Mouse (Mus musculus) kidney, adult 11 months (tissue): Measurements from ENCODE around the gene Ntpcr.

Source experiments
- DNase-seq: peaks from one replicate; pipeline ENCODE4 v3.0.0; 2022

Ntpcr gene

DNA sequence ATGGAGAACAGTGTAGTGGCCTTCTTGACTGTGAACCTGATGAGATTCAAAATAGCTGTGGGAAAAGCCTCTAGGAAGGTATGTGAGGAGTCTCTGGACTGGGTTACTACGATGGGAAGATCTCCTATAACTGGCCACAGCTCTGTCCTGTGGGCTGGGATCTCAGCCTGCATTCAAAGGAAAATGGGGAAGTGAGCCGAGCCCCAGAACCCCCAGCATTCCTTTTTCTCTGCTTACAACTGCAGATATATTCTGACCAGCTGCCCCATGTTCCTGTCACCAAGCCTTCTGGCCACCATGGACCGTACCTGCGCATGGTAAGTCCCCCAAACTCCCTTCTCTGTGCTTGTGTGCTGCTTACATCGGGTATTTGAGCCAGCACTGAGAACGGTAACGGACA lies at the start of gene Ntpcr:
Ntpcr (plus strand) TSS at position 218 of the 400 bp plus-strand sequence.
- DNase-seq: no peak

- no peak for DNase-seq
These were observed 48.8 kb upstream of the Ntpcr start for GRCm38 (mm10) chr8:125680851-125681408.

GRCm38 (mm10) chr8:125685216-125685760 lies 44.5 kb upstream of the Ntpcr start:
- no peak for DNase-seq

DNA sequence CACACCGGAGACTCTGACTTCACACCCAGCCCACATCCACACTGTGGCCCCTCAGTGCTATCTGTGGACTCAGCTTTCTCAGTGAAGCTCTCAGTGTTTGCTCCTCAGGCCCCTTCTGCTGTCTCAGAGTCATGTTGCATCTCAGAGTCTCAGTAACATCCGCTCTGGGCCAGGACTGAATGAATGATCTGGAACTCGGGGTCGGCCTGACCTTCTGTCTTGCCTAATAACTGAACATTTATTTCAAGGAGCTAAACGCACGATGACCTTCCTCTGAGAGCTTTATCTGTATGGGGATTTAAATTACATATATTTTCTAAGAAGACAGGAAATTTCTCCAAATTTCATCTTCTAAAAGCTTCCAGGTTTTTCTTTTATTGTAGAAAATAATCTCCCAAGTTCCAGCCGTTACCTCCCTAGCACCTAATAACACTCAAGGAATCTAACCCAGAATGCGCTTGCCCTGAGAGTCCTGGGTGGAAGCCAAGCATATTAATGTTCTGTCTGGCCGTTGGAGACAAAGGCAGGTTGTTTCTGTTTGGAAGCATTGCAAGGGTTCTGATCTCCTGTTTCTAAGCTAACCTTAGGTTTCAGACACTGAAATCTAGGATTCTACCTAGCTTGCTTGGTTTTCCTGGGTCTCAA lies 43.4 kb upstream of the Ntpcr start:
- DNase-seq: peak; percentile 54

DNA sequence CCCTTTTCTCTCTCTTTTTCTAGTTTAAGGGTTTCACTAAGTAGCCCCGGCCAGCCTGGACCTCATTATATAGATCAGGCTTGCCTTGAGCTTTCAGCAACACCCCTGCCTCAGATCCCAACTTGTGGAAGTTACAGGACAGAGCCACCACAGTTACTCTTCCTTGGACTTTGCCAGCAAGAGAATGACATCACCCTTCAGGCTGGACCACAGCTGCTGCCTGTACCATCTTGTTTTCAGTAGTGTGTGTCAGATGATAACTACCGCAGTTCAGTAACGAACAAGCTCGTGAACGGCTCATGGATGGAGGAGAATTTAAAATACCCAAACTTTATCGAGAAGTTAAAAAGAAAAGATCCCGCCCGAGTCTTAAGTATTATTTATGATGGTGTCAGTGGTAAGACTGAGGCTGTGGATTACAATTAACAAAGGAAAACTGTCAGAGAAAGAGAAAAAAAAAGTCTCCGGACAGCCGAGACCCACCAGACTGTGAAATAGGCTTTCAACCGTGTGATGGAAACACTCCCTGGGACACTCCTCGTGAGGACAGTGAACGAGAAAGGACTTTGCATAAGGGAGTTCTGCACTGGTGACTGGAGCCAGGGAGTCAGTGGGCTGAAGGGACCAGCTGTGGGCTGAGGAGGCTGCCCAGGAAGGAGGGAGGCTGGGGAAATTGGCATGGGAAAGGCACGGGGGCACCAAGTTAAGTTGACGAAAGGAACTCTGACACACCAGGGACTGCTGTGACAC lies 39.4 kb upstream of the Ntpcr start:
- DNase-seq: no peak

GRCm38 (mm10) chr8:125690961-125691360 lies 38.8 kb upstream of the Ntpcr start:
- no peak for DNase-seq

GRCm38 (mm10) chr8:125692447-125692846 lies 37.3 kb upstream of the Ntpcr start:
- DNase-seq: no peak

DNA sequence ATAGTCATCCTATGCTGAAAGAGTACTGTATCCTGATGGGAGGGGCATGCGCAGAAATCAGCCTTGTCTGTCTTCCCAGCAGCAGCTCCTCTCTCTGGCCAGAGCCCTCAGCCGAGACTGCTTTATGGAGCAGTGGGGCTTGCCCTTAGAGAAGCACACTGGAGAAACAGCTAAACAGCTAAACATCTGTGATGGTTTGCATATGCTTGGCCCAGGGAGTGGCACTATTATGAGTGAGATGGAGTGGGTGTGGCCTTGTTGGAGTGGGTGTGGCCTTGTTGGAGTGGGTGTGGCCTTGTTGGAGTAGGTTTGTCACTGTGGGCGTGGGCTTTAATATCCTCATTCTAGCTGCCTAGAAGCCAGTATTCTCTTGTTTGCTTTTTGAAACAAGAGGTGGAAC lies 36.6 kb upstream of the Ntpcr start:
- DNase-seq: no peak

DNA sequence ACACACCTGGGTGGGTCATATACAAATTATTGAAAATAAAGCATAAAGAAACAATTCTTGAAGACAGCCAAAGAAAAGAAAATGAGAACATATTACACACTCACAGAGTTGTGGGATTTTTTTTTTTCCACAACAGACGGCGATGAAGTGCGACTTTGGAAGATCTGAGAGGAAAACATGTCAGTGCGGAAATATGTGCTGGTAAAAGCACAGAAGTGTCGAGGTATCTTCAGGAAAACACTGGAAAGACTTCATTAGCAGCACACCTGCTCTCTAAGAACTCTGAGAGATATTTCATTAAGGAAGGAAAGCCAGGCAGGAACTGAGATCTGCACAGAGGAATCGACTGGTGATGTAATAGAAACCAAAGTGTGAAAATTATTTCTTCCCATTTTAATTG lies 33.8 kb upstream of the Ntpcr start:
- DNase-seq: no peak

GRCm38 (mm10) chr8:125699391-125700025 lies 30.3 kb upstream of the Ntpcr start:
- no peak for DNase-seq

- DNase-seq: no peak
These were observed 29.4 kb upstream of the Ntpcr start for GRCm38 (mm10) chr8:125700407-125700806.

DNA sequence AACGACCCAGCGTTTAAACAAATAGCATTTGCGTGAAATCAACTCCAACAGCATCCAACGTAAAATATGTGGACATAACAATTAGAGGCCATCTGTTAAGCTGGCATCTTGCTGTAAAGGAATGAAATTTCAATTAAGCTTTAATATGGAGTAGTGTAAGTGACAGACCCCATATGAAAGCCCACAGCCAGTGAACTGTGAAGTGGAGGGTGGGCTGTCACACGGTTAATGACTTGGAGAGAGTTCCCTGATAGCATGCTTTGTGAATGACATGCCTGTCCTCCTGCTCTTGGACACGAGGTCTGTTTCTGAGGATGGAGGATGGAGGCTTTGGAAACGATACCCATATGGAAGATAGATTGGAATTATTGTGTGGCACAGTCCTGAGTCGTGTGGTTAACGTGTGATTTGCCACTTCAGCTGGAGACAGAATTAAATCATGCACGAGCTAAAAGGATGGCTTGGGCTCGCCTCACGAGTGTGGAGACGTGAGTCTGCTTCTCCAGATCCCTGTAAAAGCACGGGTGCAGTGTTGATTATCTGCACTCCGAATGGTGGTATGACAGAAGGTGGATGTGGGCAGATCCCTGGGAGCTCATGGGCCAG lies 26.8 kb upstream of the Ntpcr start:
- DNase-seq: no peak

DNA sequence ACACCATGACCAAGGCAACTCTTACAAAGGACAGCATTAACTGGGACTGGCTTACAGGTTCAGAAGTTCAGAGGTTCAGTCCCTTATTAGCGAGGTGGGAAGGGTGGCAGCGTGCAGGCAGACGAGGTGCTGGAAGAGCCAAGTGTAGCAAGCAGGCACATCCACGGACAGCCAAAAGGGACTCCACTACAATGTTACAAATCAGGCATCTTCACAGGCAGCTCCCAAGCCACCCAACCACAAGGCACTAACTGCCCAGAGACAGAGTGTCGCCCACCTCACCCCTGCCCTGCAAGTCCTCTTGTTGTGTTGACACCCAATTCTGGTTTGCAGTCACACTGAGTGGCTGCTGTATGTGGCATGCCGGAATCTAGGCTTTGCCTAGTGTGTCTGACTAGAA lies 25.3 kb upstream of the Ntpcr start:
- no peak for DNase-seq

- no peak for DNase-seq
These were observed 23.9 kb upstream of the Ntpcr start for GRCm38 (mm10) chr8:125705816-125706215.

DNA sequence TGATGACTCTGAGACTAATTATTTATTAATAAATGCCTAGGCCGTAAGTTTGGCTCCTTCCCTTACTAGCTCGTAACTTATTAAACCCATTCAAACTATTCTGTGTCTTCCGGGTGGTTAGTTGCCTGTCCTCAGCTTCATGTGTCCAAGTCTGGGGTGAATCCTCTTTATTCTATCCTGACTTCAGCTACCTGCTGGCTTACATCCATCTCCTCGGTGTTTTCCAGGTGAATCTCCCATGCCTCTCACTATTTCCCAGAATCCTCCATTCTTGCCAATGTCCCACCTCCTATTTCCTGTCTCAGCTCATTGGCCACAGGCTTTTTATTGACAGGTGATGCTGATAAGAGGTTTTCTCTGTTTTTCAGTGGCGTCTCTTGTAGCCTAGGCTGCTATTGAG lies 20.6 kb upstream of the Ntpcr start:
- peak; percentile 38 for DNase-seq

- no peak for DNase-seq
These were observed 18.2 kb upstream of the Ntpcr start for GRCm38 (mm10) chr8:125711514-125711913.

- no peak for DNase-seq
These were observed 13.6 kb upstream of the Ntpcr start for GRCm38 (mm10) chr8:125716211-125716610.

- peak; percentile 46 for DNase-seq
These were observed 13.2 kb upstream of the Ntpcr start for GRCm38 (mm10) chr8:125716613-125717012.

DNA sequence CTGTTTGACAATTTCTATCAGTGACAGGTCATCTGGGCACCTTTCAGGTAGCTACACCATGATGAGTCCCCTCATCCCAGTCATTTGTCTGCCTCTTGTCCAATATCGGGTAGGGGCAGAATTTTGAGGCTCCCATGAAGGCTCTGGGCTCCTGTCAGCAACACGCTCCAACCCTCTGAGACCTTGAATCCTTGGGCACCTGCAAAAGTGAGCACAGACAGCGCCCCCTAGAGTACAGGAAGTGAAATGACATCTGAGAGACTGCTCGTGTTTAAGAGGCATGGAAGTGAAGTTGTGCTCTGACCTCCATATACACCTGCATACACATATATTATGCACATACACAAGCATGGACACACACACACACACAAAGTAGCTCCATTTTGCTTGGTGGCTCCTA lies 10.8 kb upstream of the Ntpcr start:
- no peak for DNase-seq

DNA sequence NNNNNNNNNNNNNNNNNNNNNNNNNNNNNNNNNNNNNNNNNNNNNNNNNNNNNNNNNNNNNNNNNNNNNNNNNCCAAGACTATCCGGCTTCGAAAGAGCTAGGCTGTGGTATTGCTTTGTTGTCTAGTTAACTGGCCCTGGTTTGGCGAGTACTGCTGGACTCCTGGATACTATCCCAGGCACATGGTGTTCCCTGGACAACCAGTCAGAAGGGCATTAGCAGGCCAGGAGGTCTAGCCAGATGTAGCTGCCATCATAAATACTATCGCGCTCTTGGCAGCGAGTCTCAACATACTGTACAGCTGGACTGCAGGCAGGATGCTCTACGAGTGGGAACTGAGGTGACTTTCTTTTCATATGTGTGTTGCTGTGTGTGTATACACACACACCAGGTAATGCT lies 7.1 kb upstream of the Ntpcr start:
- peak; percentile 33 for DNase-seq

DNA sequence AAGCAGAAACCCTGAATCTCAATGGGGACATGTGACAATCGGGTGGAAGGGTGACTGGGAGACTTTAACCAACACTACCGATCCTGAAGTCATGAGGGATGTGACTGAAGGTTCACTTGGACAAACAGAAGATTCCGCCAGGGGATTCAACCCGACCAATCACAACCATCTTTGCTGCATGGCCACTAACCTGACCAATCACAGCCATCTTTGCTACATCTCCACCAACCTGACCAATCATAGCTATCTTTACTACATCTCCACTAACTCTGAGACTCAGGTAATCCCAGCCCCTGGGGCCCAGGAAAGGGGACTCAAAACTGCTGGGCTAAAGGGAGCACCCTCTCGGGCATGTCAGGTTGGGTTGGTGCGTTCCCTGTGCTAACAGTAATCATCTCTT lies 6.3 kb upstream of the Ntpcr start:
- DNase-seq: no peak

- DNase-seq: no peak
These were observed 4.5 kb upstream of the Ntpcr start for GRCm38 (mm10) chr8:125725037-125725820.
